Mouse (Mus musculus) neural tube, embryonic 14.5 days (tissue): Measurements from ENCODE around the gene Zfp949. TPM values are rescaled to one million over a fixed set of nuclear protein-coding genes. Genes with fewer than 3 reads are reported as not detected.

Experiments used
- ATAC-seq: fragments of 200-750 bp; cut with Nextera tagmentation; 2 replicates; pipeline ENCODE4 v1.8.0; 2017; ENCODE audit warnings: low read depth, mild to moderate bottlenecking, moderate TSS enrichment, moderate library complexity
- H3K27ac ChIP-seq: fragments of 300-500 bp; sonication (generic); 2 replicates; pipeline ENCODE4 v1.5.1; 2014; ENCODE audit warnings: low read depth, mild to moderate bottlenecking, control low read depth, low read length, moderate library complexity, mixed read lengths
- H3K27me3 ChIP-seq: fragments of 300-500 bp; sonication (generic); 2 replicates; pipeline ENCODE4 v1.6.1; 2014; ENCODE audit warnings: low read length; ENCODE audit not compliant: control insufficient read depth, insufficient read depth
- H3K36me3 ChIP-seq: fragments of 300-500 bp; sonication (generic); 2 replicates; pipeline ENCODE4 v1.6.1; 2014; ENCODE audit warnings: low read length, mixed read lengths; ENCODE audit not compliant: control insufficient read depth, insufficient read depth
- H3K4me1 ChIP-seq: fragments of 300-500 bp; sonication (generic); 2 replicates; pipeline ENCODE4 v1.6.1; 2014; ENCODE audit warnings: low read length; ENCODE audit not compliant: control insufficient read depth, insufficient read depth
- H3K4me2 ChIP-seq: fragments of 300-500 bp; sonication (generic); 2 replicates; pipeline ENCODE4 v1.6.1; 2014; ENCODE audit warnings: mild to moderate bottlenecking, low read depth, low read length, control low read depth
- H3K4me3 ChIP-seq: fragments of 300-500 bp; sonication (generic); 2 replicates; pipeline ENCODE4 v1.5.1; 2014; ENCODE audit warnings: low read depth, low read length, control low read depth, mixed read lengths
- H3K9ac ChIP-seq: fragments of 300-500 bp; sonication (generic); replicated peaks from 2 replicates; pipeline ENCODE4 v1.6.1; 2014; ENCODE audit warnings: low read depth, mild to moderate bottlenecking, control low read depth, low read length, mixed read lengths
- H3K9me3 ChIP-seq: fragments of 300-500 bp; sonication (generic); 2 replicates; pipeline ENCODE4 v1.6.1; 2016; ENCODE audit warnings: low read length; ENCODE audit not compliant: control insufficient read depth
- WGBS: fragments of 180-500 bp; shearing (Covaris S2); extraction: QIAGEN DNeasy Blood & Tissue Kit; methylation state at CpG from one replicate; pipeline ENCODE4 v1.1.7; 2014; 5-methylcytosine and 5-hydroxymethylcytosine counted together
- polyA plus RNA-seq: library from polyadenylated mRNA; unstranded; fragments of >200 nt; fragmentation: Nextera tagmentation; extraction: Ambion mirVana; gene quantifications from 2 replicates; pipeline ENCODE4 v1.2.1, GENCODE M21; 2014

Gene Zfp949
- polyA plus RNA-seq = 20.8 and 21.2 TPM in 2 replicates

- H3K27me3 ChIP-seq = no peaks in the 10 kb centered on the region
- peak within 1 kb of the TSS; percentile 52 for H3K9ac ChIP-seq
- H3K4me2 ChIP-seq = peak within 1 kb of the TSS; percentile 59
- ATAC-seq = peak; percentile 94
- H3K4me3 ChIP-seq = peak within 1 kb of the TSS; percentile 56
- H3K9me3 ChIP-seq = no peaks in the 10 kb centered on the region
- WGBS = under 1% methylated on average over 30 of the region's 30 CpGs
- H3K4me1 ChIP-seq = peaks cover 26% of the 10 kb centered on the region
- H3K36me3 ChIP-seq = no peaks in the 10 kb centered on the region
- H3K27ac ChIP-seq = peak within 1 kb of the TSS; percentile 80
Observed at GRCm38 (mm10) chr9:88547851-88548613, at the start of gene Zfp949. Zfp949 (plus strand) TSS chr9:88548020.

GRCm38 (mm10) chr9:88500112-88500511, 47.7 kb upstream of the Zfp949 start:
- H3K4me1 ChIP-seq = no peaks in the 10 kb centered on the region
- no peaks in the 10 kb centered on the region for H3K36me3 ChIP-seq
- H3K27me3 ChIP-seq = no peaks in the 10 kb centered on the region
- H3K4me3 ChIP-seq = no peak overlapping the region
- H3K4me2 ChIP-seq = no peak overlapping the region
- no peak for ATAC-seq
- WGBS = 79% methylated on average over 2 of the region's 2 CpGs
- no peak overlapping the region for H3K9ac ChIP-seq
- H3K9me3 ChIP-seq = no peaks in the 10 kb centered on the region
- no peak overlapping the region for H3K27ac ChIP-seq

GRCm38 (mm10) chr9:88501846-88502245, 46.0 kb upstream of the Zfp949 start:
- Histone ChIP-seq H3K27ac (no peak overlapping the region), H3K4me2 (no peak overlapping the region), H3K4me1 (no peaks in the 10 kb centered on the region), H3K9me3 (no peaks in the 10 kb centered on the region), H3K4me3 (no peak overlapping the region), H3K9ac (no peak overlapping the region), H3K36me3 (no peaks in the 10 kb centered on the region), H3K27me3 (no peaks in the 10 kb centered on the region)
- 89% methylated on average over 6 of the region's 6 CpGs for WGBS
- no peak for ATAC-seq

- Histone ChIP-seq H3K9ac (no peak overlapping the region), H3K4me3 (no peak overlapping the region), H3K9me3 (no peaks in the 10 kb centered on the region), H3K4me2 (no peak overlapping the region), H3K4me1 (peaks cover 9% of the 10 kb centered on the region), H3K27ac (no peak overlapping the region), H3K36me3 (peaks cover 8% of the 10 kb centered on the region), H3K27me3 (no peaks in the 10 kb centered on the region)
- no peak for ATAC-seq
- WGBS = 96% methylated on average over 1 of the region's 1 CpGs
Observed at GRCm38 (mm10) chr9:88515546-88515945, 32.3 kb upstream of the Zfp949 start.

- Histone ChIP-seq H3K4me2 (no peak overlapping the region), H3K27me3 (no peaks in the 10 kb centered on the region), H3K4me1 (peaks cover 12% of the 10 kb centered on the region), H3K27ac (no peak overlapping the region), H3K36me3 (peaks cover 15% of the 10 kb centered on the region), H3K9me3 (no peaks in the 10 kb centered on the region), H3K9ac (no peak overlapping the region), H3K4me3 (no peak overlapping the region)
- WGBS = 89% methylated on average over 3 of the region's 3 CpGs
- ATAC-seq = no peak
Observed at GRCm38 (mm10) chr9:88516361-88516995, 31.3 kb upstream of the Zfp949 start.

GRCm38 (mm10) chr9:88519390-88520121, 28.3 kb upstream of the Zfp949 start:
- Histone ChIP-seq H3K27ac (no peak overlapping the region; the same call in 1 of the 2 replicates), H3K4me1 (peaks cover 12% of the 10 kb centered on the region), H3K4me3 (no peak overlapping the region), H3K9ac (no peak overlapping the region), H3K9me3 (no peaks in the 10 kb centered on the region), H3K36me3 (peaks cover 15% of the 10 kb centered on the region), H3K4me2 (no peak overlapping the region), H3K27me3 (no peaks in the 10 kb centered on the region)
- no peak for ATAC-seq

GRCm38 (mm10) chr9:88520122-88520848, 27.5 kb upstream of the Zfp949 start:
- Histone ChIP-seq H3K36me3 (peaks cover 15% of the 10 kb centered on the region), H3K9ac (no peak overlapping the region), H3K27me3 (no peaks in the 10 kb centered on the region), H3K9me3 (no peaks in the 10 kb centered on the region), H3K4me2 (peak overlapping the region; percentile 64), H3K27ac (no peak overlapping the region), H3K4me1 (peaks cover 12% of the 10 kb centered on the region), H3K4me3 (peak overlapping the region; percentile 45)
- no peak for ATAC-seq
- 19% methylated on average over 2 of the region's 2 CpGs for WGBS

- H3K4me2 ChIP-seq = peak overlapping the region; percentile 64
- H3K4me1 ChIP-seq = peaks cover 12% of the 10 kb centered on the region
- no peak overlapping the region for H3K27ac ChIP-seq
- H3K4me3 ChIP-seq = peak overlapping the region; percentile 45
- no peaks in the 10 kb centered on the region for H3K27me3 ChIP-seq
- H3K9ac ChIP-seq = peak overlapping the region; percentile 67
- WGBS = 26% methylated on average over 4 of the region's 4 CpGs
- H3K36me3 ChIP-seq = peaks cover 15% of the 10 kb centered on the region
- ATAC-seq = no peak
- no peaks in the 10 kb centered on the region for H3K9me3 ChIP-seq
Observed at GRCm38 (mm10) chr9:88520849-88521483, 26.9 kb upstream of the Zfp949 start.
